Mouse (Mus musculus) neutrophil, adult 65 days (primary cell): ENCODE measurements around the gene Cbx7. TPM values are rescaled to one million over a fixed set of nuclear protein-coding genes. Genes with fewer than 3 reads are reported as not detected.

ENCODE experiments used
- total RNA-seq: library from RNA; stranded (reverse); gene quantifications from 2 replicates; pipeline ENCODE4 v1.2.4, GENCODE M21; 2023

The Cbx7 gene
- 4.6 and 7.0 TPM in 2 replicates for total RNA-seq

GRCm38 (mm10) chr15:79970940-79971339, at the start of gene Cbx7:
Gene Cbx7, minus strand, starts transcription at chr15:79971119.

GRCm38 (mm10) chr15:80014321-80015210, 43.6 kb upstream of the Cbx7 start, which contains the start of gene Pdgfb:
Gene Pdgfb, minus strand, starts transcription at chr15:80014977.

GRCm38 (mm10) chr15:79891436-79892212, 79.3 kb downstream of the Cbx7 start, which contains the start of gene Apobec3:
Gene Apobec3, plus strand, starts transcription at chr15:79891659.

Other genes with a start within 250 kb of the Cbx7 start
- 664 and 823 TPM in 2 replicates for gene Sun2, start 228.6 kb downstream of the Cbx7 start, total RNA-seq
- 8.1 and 8.8 TPM in 2 replicates for gene Dnal4, start 193.3 kb downstream of the Cbx7 start, total RNA-seq
- gene Nptxr, start 166.4 kb downstream of the Cbx7 start, total RNA-seq = 0.09 and 0.25 TPM in 2 replicates
- not detected in 2 replicates for gene Npcd, start 136.9 kb downstream of the Cbx7 start, total RNA-seq
- gene Cbx6, start 136.4 kb downstream of the Cbx7 start, total RNA-seq = 2.2 and 2.3 TPM in 2 replicates
- 41.0 and 57.2 TPM in 2 replicates for gene Apobec3, start 79.5 kb downstream of the Cbx7 start, total RNA-seq
- gene Pdgfb, start 43.9 kb upstream of the Cbx7 start, total RNA-seq = 0.25 and 0.61 TPM in 2 replicates
- 2.9 and 5.6 TPM in 2 replicates for gene Syngr1, start 120.2 kb upstream of the Cbx7 start, total RNA-seq
- 281 and 303 TPM in 2 replicates for gene Rpl3, start 120.7 kb upstream of the Cbx7 start, total RNA-seq
- gene Tab1, start 162.0 kb upstream of the Cbx7 start, total RNA-seq = 15.0 and 15.9 TPM in 2 replicates
- not detected in 2 replicates for gene Mgat3, start 202.6 kb upstream of the Cbx7 start, total RNA-seq